Mouse (Mus musculus): ENCODE results near the gene Chst15. TPM values are rescaled to one million over a fixed set of nuclear protein-coding genes. Genes with fewer than 3 reads are reported as not detected.
A peak's percentile ranks its signal among the peaks of the same experiment; 100 is the strongest.

The Chst15 gene
- polyA plus RNA-seq, 1 experiment from 2014 or later: 18.3 TPM

GRCm38 (mm10) chr7:132307722-132308271 is 9.2 kb downstream of the Chst15 start:
- WGBS: 35% methylated on average over 6 of the region's 6 CpGs
- DNase-seq (peak; percentile 68), ATAC-seq (ENCODE audit: insufficient read depth) (0 out of 2 replicates have a peak, but pooled peaks have one; percentile 19)

GRCm38 (mm10) chr7:132306671-132307412 is 10.2 kb downstream of the Chst15 start:
- Histone ChIP-seq H3K36me3 (ENCODE audit: insufficient read depth) (no peaks in the 10 kb centered on the region), H3K27me3 (ENCODE audit: insufficient read depth, low read length) (no peaks in the 10 kb centered on the region), H3K9me3 (ENCODE audit: low read depth, low read length) (no peaks in the 10 kb centered on the region), H3K27ac (ENCODE audit: low read depth) (no peak overlapping the region), H3K4me2 (no peak overlapping the region), H3K9ac (no peak overlapping the region), H3K4me1 (ENCODE audit: insufficient read depth) (peaks cover 47% of the 10 kb centered on the region), H3K4me3 (ENCODE audit: low read depth, low read length) (no peak overlapping the region)
- DNase-seq: no peak
- no peak for TF ChIP-seq CTCF (IDR thresholded peaks at IDR 0.05; ENCODE audit: low read depth)
- WGBS: 95% methylated on average over 8 of the region's 8 CpGs
- ATAC-seq (ENCODE audit: insufficient read depth): no peak

More at GRCm38 (mm10) chr7:132307722-132308271, 9.2 kb downstream of the Chst15 start:
- Histone ChIP-seq H3K4me1 (ENCODE audit: insufficient read depth) (peaks cover 42% of the 10 kb centered on the region), H3K9me3 (ENCODE audit: low read depth, low read length) (no peaks in the 10 kb centered on the region), H3K36me3 (ENCODE audit: insufficient read depth) (no peaks in the 10 kb centered on the region), H3K27ac (ENCODE audit: low read depth) (peak overlapping the region; percentile 61; the same call in 1 of the 2 replicates), H3K4me2 (no peak overlapping the region), H3K27me3 (ENCODE audit: insufficient read depth, low read length) (no peaks in the 10 kb centered on the region), H3K4me3 (ENCODE audit: low read depth, low read length) (no peak overlapping the region), H3K9ac (no peak overlapping the region)
- no peak for TF ChIP-seq CTCF (IDR thresholded peaks at IDR 0.05; ENCODE audit: low read depth)

GRCm38 (mm10) chr7:132305492-132306375 is 11.3 kb downstream of the Chst15 start:
- ATAC-seq (ENCODE audit: insufficient read depth) (no peak), DNase-seq (no peak)
- H3K4me2 ChIP-seq: no peak overlapping the region
- H3K4me3 ChIP-seq (ENCODE audit: low read depth, low read length): no peak overlapping the region
- H3K36me3 ChIP-seq (ENCODE audit: insufficient read depth): no peaks in the 10 kb centered on the region
- H3K4me1 ChIP-seq (ENCODE audit: insufficient read depth): peaks cover 49% of the 10 kb centered on the region
- H3K27ac ChIP-seq (ENCODE audit: low read depth): no peak overlapping the region
- WGBS: 71% methylated on average over 5 of the region's 5 CpGs
- no peaks in the 10 kb centered on the region for H3K9me3 ChIP-seq (ENCODE audit: low read depth, low read length)
- no peak overlapping the region for H3K9ac ChIP-seq
- no peak for TF ChIP-seq CTCF (IDR thresholded peaks at IDR 0.05; ENCODE audit: low read depth)
- H3K27me3 ChIP-seq (ENCODE audit: insufficient read depth, low read length): no peaks in the 10 kb centered on the region

GRCm38 (mm10) chr7:132304424-132305085 is 12.5 kb downstream of the Chst15 start:
- peaks cover 47% of the 10 kb centered on the region for H3K4me1 ChIP-seq (ENCODE audit: insufficient read depth)
- DNase-seq: no peak
- no peak overlapping the region for H3K4me2 ChIP-seq
- ATAC-seq (ENCODE audit: insufficient read depth): no peak
- no peaks in the 10 kb centered on the region for H3K9me3 ChIP-seq (ENCODE audit: low read depth, low read length)
- no peak for TF ChIP-seq CTCF (IDR thresholded peaks at IDR 0.05; ENCODE audit: low read depth)
- no peaks in the 10 kb centered on the region for H3K27me3 ChIP-seq (ENCODE audit: insufficient read depth, low read length)
- H3K36me3 ChIP-seq (ENCODE audit: insufficient read depth): no peaks in the 10 kb centered on the region
- no peak overlapping the region for H3K27ac ChIP-seq (ENCODE audit: low read depth)
- H3K9ac ChIP-seq: no peak overlapping the region
- H3K4me3 ChIP-seq (ENCODE audit: low read depth, low read length): no peak overlapping the region
- 58% methylated on average over 8 of the region's 8 CpGs for WGBS

GRCm38 (mm10) chr7:132303988-132304387 is 13.0 kb downstream of the Chst15 start:
- no peak for DNase-seq
- Histone ChIP-seq H3K9ac (no peak overlapping the region), H3K27ac (ENCODE audit: low read depth) (0 out of 2 replicates have a peak overlapping the region, but pooled peaks have one; percentile 22), H3K4me1 (ENCODE audit: insufficient read depth) (peaks cover 44% of the 10 kb centered on the region), H3K4me3 (ENCODE audit: low read depth, low read length) (no peak overlapping the region), H3K36me3 (ENCODE audit: insufficient read depth) (no peaks in the 10 kb centered on the region), H3K9me3 (ENCODE audit: low read depth, low read length) (no peaks in the 10 kb centered on the region), H3K4me2 (no peak overlapping the region), H3K27me3 (ENCODE audit: insufficient read depth, low read length) (no peaks in the 10 kb centered on the region)
- WGBS: 42% methylated on average over 7 of the region's 7 CpGs
- ATAC-seq (ENCODE audit: insufficient read depth): no peak
- TF ChIP-seq CTCF (IDR thresholded peaks at IDR 0.05; ENCODE audit: low read depth): no peak

GRCm38 (mm10) chr7:132302508-132303241 is 14.4 kb downstream of the Chst15 start:
- 64% methylated on average over 8 of the region's 8 CpGs for WGBS
- TF ChIP-seq CTCF (IDR thresholded peaks at IDR 0.05; ENCODE audit: low read depth): no peak
- Histone ChIP-seq H3K4me2 (no peak overlapping the region), H3K27me3 (ENCODE audit: insufficient read depth, low read length) (no peaks in the 10 kb centered on the region), H3K9me3 (ENCODE audit: low read depth, low read length) (no peaks in the 10 kb centered on the region), H3K4me3 (ENCODE audit: low read depth, low read length) (no peak overlapping the region), H3K4me1 (ENCODE audit: insufficient read depth) (peaks cover 42% of the 10 kb centered on the region), H3K27ac (ENCODE audit: low read depth) (no peak overlapping the region), H3K9ac (no peak overlapping the region), H3K36me3 (ENCODE audit: insufficient read depth) (no peaks in the 10 kb centered on the region)
- ATAC-seq (ENCODE audit: insufficient read depth) (no peak), DNase-seq (no peak)
